Mouse (Mus musculus) myocyte (in vitro differentiated cells): ENCODE results near the gene Xrcc1. TPM values are rescaled to one million over a fixed set of nuclear protein-coding genes. Genes with fewer than 3 reads are reported as not detected.

Experiments
- H3K27me3 ChIP-seq: one replicate; pipeline ENCODE4 v1.6.1; 2011; ENCODE audit not compliant: control insufficient read depth, insufficient read depth, insufficient read length
- H3K36me3 ChIP-seq: one replicate; pipeline ENCODE4 v1.6.1; 2011; ENCODE audit not compliant: control insufficient read depth, insufficient read depth
- H3K4me2 ChIP-seq: one replicate; pipeline ENCODE4 v1.6.1; 2011; ENCODE audit warnings: low read depth, control low read depth
- H3K4me3 ChIP-seq: one replicate; pipeline ENCODE4 v1.5.1; 2011; ENCODE audit warnings: mild to moderate bottlenecking, control low read depth, moderate library complexity
- H3K79me2 ChIP-seq: one replicate; pipeline ENCODE4 v1.6.1; 2011; ENCODE audit not compliant: control insufficient read depth, insufficient read depth
- H3ac ChIP-seq: one replicate; pipeline ENCODE4 v1.6.1; 2011; ENCODE audit not compliant: control insufficient read depth, insufficient read length
- CEBPB ChIP-seq: IDR thresholded peaks from 2 replicates; pipeline ENCODE4 v1.6.1; 2011; ENCODE audit warnings: mild to moderate bottlenecking, moderate library complexity; ENCODE audit not compliant: poor library complexity, insufficient read depth, severe bottlenecking
- E2F4 ChIP-seq: IDR thresholded peaks from one replicate; pipeline ENCODE4 v1.6.1; 2011; ENCODE audit warnings: mild to moderate bottlenecking, control low read depth, moderate library complexity; ENCODE audit not compliant: insufficient read depth
- MAX ChIP-seq: IDR thresholded peaks from one replicate; pipeline ENCODE4 v1.6.1; 2011; ENCODE audit warnings: low read depth, mild to moderate bottlenecking, control low read depth
- MYOD1 ChIP-seq, 3 experiments: IDR thresholded peaks; one replicate each; pipeline ENCODE4 v1.6.1; 2011; ENCODE audit warnings: control low read depth in 2 of 3, low read depth in 2 of 3, mild to moderate bottlenecking in 2 of 3, moderate library complexity in 1 of 3; ENCODE audit not compliant: insufficient read length in 2 of 3, control insufficient read depth in 1 of 3
- MYOG ChIP-seq, 3 experiments: IDR thresholded peaks; one replicate each; pipeline ENCODE4 v1.6.1; 2011; ENCODE audit warnings: control low read depth in 2 of 3, low read depth in 2 of 3, mild to moderate bottlenecking in 2 of 3; ENCODE audit not compliant: insufficient read length in 2 of 3, control insufficient read depth in 1 of 3, insufficient read depth in 1 of 3
- POLR2A ChIP-seq: IDR thresholded peaks from one replicate; pipeline ENCODE4 v1.6.1; 2011; ENCODE audit warnings: low read depth, mild to moderate bottlenecking, control low read depth, moderate library complexity; ENCODE audit not compliant: insufficient read length
- POLR2AphosphoS2 ChIP-seq: IDR thresholded peaks from one replicate; pipeline ENCODE4 v1.6.1; 2011; ENCODE audit warnings: low read depth, control low read depth; ENCODE audit not compliant: insufficient read length
- REST ChIP-seq: IDR thresholded peaks from one replicate; pipeline ENCODE4 v1.6.1; 2011; ENCODE audit warnings: mild to moderate bottlenecking, control low read depth, moderate library complexity; ENCODE audit not compliant: insufficient read depth, insufficient read length
- SRF ChIP-seq: IDR thresholded peaks from one replicate; pipeline ENCODE4 v1.6.1; 2011; ENCODE audit warnings: low read depth; ENCODE audit not compliant: control insufficient read depth, insufficient read length
- TCF12 ChIP-seq: IDR thresholded peaks from one replicate; pipeline ENCODE4 v1.6.1; 2011; ENCODE audit warnings: mild to moderate bottlenecking, control low read depth; ENCODE audit not compliant: poor library complexity, insufficient read depth, severe bottlenecking
- TCF3 ChIP-seq: IDR thresholded peaks from one replicate; pipeline ENCODE4 v1.6.1; 2011; ENCODE audit warnings: low read depth, control low read depth; ENCODE audit not compliant: insufficient read length
- USF1 ChIP-seq: IDR thresholded peaks from one replicate; pipeline ENCODE4 v1.6.1; 2011; ENCODE audit warnings: low read depth, mild to moderate bottlenecking, control low read depth, moderate library complexity
- polyA plus RNA-seq: library from polyadenylated mRNA; unstranded; fragments of >200 nt; fragmentation: generic; extraction: Trizol; gene quantifications from one replicate; pipeline ENCODE4 v1.2.1, GENCODE M21; 2012; ENCODE audit warnings: missing spikeins

The Xrcc1 gene
- polyA plus RNA-seq, 1 experiment: 32.7 TPM

GRCm38 (mm10) chr7:24547534-24548036, 1.5 kb downstream of the Xrcc1 start:
- H3K4me3 ChIP-seq: peak overlapping the region; percentile 51
- no peak for TF ChIP-seq MAX
- no peak for TF ChIP-seq SRF
- no peak for TF ChIP-seq E2F4
- no peak for TF ChIP-seq POLR2AphosphoS2
- no peak for TF ChIP-seq REST
- no peak for TF ChIP-seq MYOG (IDR thresholded peaks at IDR 0.05; ENCODE audit: control insufficient read depth in 1 of 3, insufficient read depth in 1 of 3, insufficient read length in 2 of 3, low read depth in 2 of 3)
- no peak for TF ChIP-seq TCF12
- no peak for TF ChIP-seq POLR2A
- peak overlapping the region; percentile 11 for H3ac ChIP-seq
- no peaks in the 10 kb centered on the region for H3K36me3 ChIP-seq
- H3K4me2 ChIP-seq: peak overlapping the region; percentile 76
- no peaks in the 10 kb centered on the region for H3K27me3 ChIP-seq
- peaks cover 7% of the 10 kb centered on the region for H3K79me2 ChIP-seq

- Histone ChIP-seq H3K36me3 (no peaks in the 10 kb centered on the region), H3ac (no peak overlapping the region), H3K4me2 (no peak overlapping the region), H3K79me2 (peaks cover 6% of the 10 kb centered on the region), H3K4me3 (no peak overlapping the region), H3K27me3 (no peaks in the 10 kb centered on the region)
- no peak for TF ChIP-seq TCF12
- no peak for TF ChIP-seq CEBPB
- no peak for TF ChIP-seq MAX
- TF ChIP-seq REST: no peak
- TF ChIP-seq USF1: no peak
- TF ChIP-seq POLR2AphosphoS2: no peak
Observed at GRCm38 (mm10) chr7:24551985-24552759, 6.1 kb downstream of the Xrcc1 start.

GRCm38 (mm10) chr7:24555786-24556185, 9.7 kb downstream of the Xrcc1 start:
- Histone ChIP-seq H3K79me2 (no peaks in the 10 kb centered on the region), H3ac (no peak overlapping the region), H3K4me2 (no peak overlapping the region), H3K36me3 (no peaks in the 10 kb centered on the region), H3K27me3 (no peaks in the 10 kb centered on the region), H3K4me3 (no peak overlapping the region)
- no peak for TF ChIP-seq TCF3
- no peak for TF ChIP-seq POLR2AphosphoS2
- TF ChIP-seq TCF12: no peak
- no peak for TF ChIP-seq POLR2A
- TF ChIP-seq MAX: no peak
- no peak for TF ChIP-seq SRF
- no peak for TF ChIP-seq REST
- no peak for TF ChIP-seq E2F4
- no peak for TF ChIP-seq CEBPB

- H3K36me3 ChIP-seq: peaks cover 4% of the 10 kb centered on the region
- H3K27me3 ChIP-seq: no peaks in the 10 kb centered on the region
- no peak overlapping the region for H3ac ChIP-seq
- no peaks in the 10 kb centered on the region for H3K79me2 ChIP-seq
- no peak for TF ChIP-seq USF1
- TF ChIP-seq E2F4: no peak
- TF ChIP-seq POLR2AphosphoS2: no peak
- no peak for TF ChIP-seq POLR2A
- no peak for TF ChIP-seq MYOD1 (IDR thresholded peaks at IDR 0.05; ENCODE audit: control insufficient read depth in 1 of 3, insufficient read length in 2 of 3, low read depth in 2 of 3)
- no peak for TF ChIP-seq TCF3
- TF ChIP-seq MAX: no peak
- TF ChIP-seq TCF12: no peak
- TF ChIP-seq CEBPB: no peak
- no peak for TF ChIP-seq SRF
- TF ChIP-seq REST: no peak
- no peak for TF ChIP-seq MYOG (IDR thresholded peaks at IDR 0.05; ENCODE audit: control insufficient read depth in 1 of 3, insufficient read depth in 1 of 3, insufficient read length in 2 of 3, low read depth in 2 of 3)
- H3K4me2 ChIP-seq: no peak overlapping the region
- no peak overlapping the region for H3K4me3 ChIP-seq
Observed at GRCm38 (mm10) chr7:24561450-24561849, 15.4 kb downstream of the Xrcc1 start.
